Mouse (Mus musculus): ENCODE measurements around the gene Phc3.

DNA sequence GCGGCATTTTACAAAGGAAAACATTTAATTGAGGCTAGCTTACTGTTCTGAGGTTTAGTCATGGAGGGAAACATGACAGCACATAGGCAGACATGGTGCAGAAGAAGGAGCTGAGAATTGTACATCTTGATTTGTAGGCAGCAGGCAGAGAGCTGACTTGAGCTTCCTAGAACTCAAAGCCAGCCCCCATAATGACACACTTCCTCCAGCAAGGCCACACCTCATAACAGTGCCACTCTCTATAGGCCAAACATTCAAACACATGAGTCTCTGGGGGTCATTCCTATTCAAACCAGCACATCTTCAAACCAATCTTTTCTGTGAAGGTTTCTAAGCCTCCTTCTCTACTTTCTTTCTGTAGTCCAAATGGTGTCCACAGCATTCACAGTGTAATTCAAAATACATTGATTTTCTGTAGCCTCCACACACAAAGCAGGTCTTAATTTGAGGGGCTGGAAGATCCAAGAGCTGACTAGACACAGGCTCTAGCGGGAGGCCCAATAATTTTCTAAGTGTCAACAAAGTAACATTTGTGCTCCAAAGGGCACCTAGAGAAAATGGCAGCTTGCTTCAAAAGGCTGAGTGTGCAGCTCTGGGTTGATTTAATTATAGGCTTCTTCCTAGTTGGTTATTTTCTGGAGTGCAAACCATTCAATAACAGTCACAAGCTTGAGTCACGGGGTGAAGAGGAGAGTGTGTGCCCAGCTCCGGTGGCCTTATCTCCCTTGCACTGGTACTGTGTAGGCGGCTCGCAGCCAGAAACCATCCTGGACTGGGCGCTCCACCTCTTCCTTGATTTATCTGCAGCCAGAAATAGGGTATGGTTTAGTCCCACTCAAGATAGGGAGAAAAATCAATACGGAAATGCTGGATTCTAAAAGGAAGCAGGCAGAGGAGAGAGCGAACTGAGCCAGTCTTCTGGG lies 18.4 kb upstream of the Phc3 start:
- no peak for TF ChIP-seq CTCF (IDR thresholded peaks at IDR 0.05; ENCODE audit: control insufficient read depth, insufficient read depth, low read length)
- no peak for TF ChIP-seq POLR2A (IDR thresholded peaks at IDR 0.05; ENCODE audit: borderline replicate concordance, control insufficient read depth, low read depth, low read length)

Data from bone marrow, adult 2 months (tissue).